Mouse (Mus musculus): ENCODE measurements at regions not wholly inside any gene's neighbourhood (a gene's known extent, or its start where the extent isn't known, plus 50 kb on each side); places are given as distances from the start of the nearest gene placed in this dataset.

GRCm38 (mm10) chr11:117047172-117047950, 67.6 kb upstream of the Sec14l1 start:
- Histone ChIP-seq H3K4me3 (ENCODE audit: extremely low read depth, insufficient read depth, insufficient read length) (no peak overlapping the region), H3K27me3 (ENCODE audit: control insufficient read depth, insufficient read depth, low read length) (no peaks in the 10 kb centered on the region), H3K36me3 (ENCODE audit: control insufficient read depth, insufficient read depth, low read length) (no peaks in the 10 kb centered on the region), H3K27ac (ENCODE audit: insufficient read depth, low read length) (no peak overlapping the region), H3K4me1 (ENCODE audit: control insufficient read depth, insufficient read depth, insufficient read length) (no peaks in the 10 kb centered on the region)
- TF ChIP-seq CTCF (IDR thresholded peaks at IDR 0.05; ENCODE audit: extremely low read depth, insufficient read depth, insufficient read length, insufficient replicate concordance): no peak
- 63% methylated on average over 22 of the region's 22 CpGs for WGBS
- no peak for DNase-seq (ENCODE audit: low read depth in 1 of 2, low spot score in 2 of 2)

DNA sequence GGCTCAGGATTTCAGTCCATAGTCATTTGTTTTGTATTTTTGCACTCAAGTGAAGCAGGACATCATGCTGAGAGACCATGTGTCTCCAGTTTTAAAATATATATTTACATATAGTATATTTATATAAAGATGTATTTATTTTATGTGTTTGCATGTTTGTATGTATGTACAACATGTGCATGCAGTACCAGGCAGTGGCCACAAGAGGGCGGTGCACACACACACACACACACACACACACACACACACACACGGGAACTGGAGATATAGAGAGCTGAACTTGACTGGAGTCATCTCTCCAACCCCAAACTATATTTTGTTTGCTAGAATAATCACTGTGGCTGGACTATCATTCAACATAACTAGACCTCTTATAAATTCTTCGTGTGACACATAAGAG, 66.1 kb upstream of the Sec14l1 start:
- Histone ChIP-seq H3K4me1 (ENCODE audit: control insufficient read depth, insufficient read depth, insufficient read length) (no peaks in the 10 kb centered on the region), H3K4me3 (ENCODE audit: extremely low read depth, insufficient read depth, insufficient read length) (no peak overlapping the region), H3K27ac (ENCODE audit: insufficient read depth, low read length) (no peak overlapping the region), H3K36me3 (ENCODE audit: control insufficient read depth, insufficient read depth, low read length) (no peaks in the 10 kb centered on the region), H3K27me3 (ENCODE audit: control insufficient read depth, insufficient read depth, low read length) (no peaks in the 10 kb centered on the region)
- DNase-seq (ENCODE audit: low read depth in 1 of 2, low spot score in 2 of 2): no peak
- TF ChIP-seq POLR2A (IDR thresholded peaks at IDR 0.05; ENCODE audit: low read depth, low read length): no peak
- TF ChIP-seq CTCF (IDR thresholded peaks at IDR 0.05; ENCODE audit: extremely low read depth, insufficient read depth, insufficient read length, insufficient replicate concordance): peak; percentile 18; the same call in 1 of the 2 replicates
- WGBS: 76% methylated on average over 3 of the region's 3 CpGs

GRCm38 (mm10) chr11:117050788-117051187, 64.2 kb upstream of the Sec14l1 start:
- TF ChIP-seq POLR2A (IDR thresholded peaks at IDR 0.05; ENCODE audit: low read depth, low read length) (no peak), CTCF (IDR thresholded peaks at IDR 0.05; ENCODE audit: extremely low read depth, insufficient read depth, insufficient read length, insufficient replicate concordance) (no peak)
- H3K4me3 ChIP-seq (ENCODE audit: extremely low read depth, insufficient read depth, insufficient read length): no peak overlapping the region
- WGBS: 91% methylated on average over 7 of the region's 7 CpGs
- no peak overlapping the region for H3K27ac ChIP-seq (ENCODE audit: insufficient read depth, low read length)
- H3K4me1 ChIP-seq (ENCODE audit: control insufficient read depth, insufficient read depth, insufficient read length): no peaks in the 10 kb centered on the region
- DNase-seq (ENCODE audit: low read depth in 1 of 2, low spot score in 2 of 2): no peak
- H3K36me3 ChIP-seq (ENCODE audit: control insufficient read depth, insufficient read depth, low read length): no peaks in the 10 kb centered on the region
- no peaks in the 10 kb centered on the region for H3K27me3 ChIP-seq (ENCODE audit: control insufficient read depth, insufficient read depth, low read length)

- no peaks in the 10 kb centered on the region for H3K36me3 ChIP-seq (ENCODE audit: control insufficient read depth, insufficient read depth, low read length)
- no peaks in the 10 kb centered on the region for H3K4me1 ChIP-seq (ENCODE audit: control insufficient read depth, insufficient read depth, insufficient read length)
- H3K4me3 ChIP-seq (ENCODE audit: extremely low read depth, insufficient read depth, insufficient read length): no peak overlapping the region
- no peaks in the 10 kb centered on the region for H3K27me3 ChIP-seq (ENCODE audit: control insufficient read depth, insufficient read depth, low read length)
- H3K27ac ChIP-seq (ENCODE audit: insufficient read depth, low read length): no peak overlapping the region
- no peak for TF ChIP-seq POLR2A (IDR thresholded peaks at IDR 0.05; ENCODE audit: low read depth, low read length)
- peak; percentile 48; the same call in 1 of the 2 replicates for TF ChIP-seq CTCF (IDR thresholded peaks at IDR 0.05; ENCODE audit: extremely low read depth, insufficient read depth, insufficient read length, insufficient replicate concordance)
- WGBS: 16% methylated on average over 9 of the region's 9 CpGs
- peak in 1 of 2 experiments; percentile 44 for DNase-seq (ENCODE audit: low read depth in 1 of 2, low spot score in 2 of 2)
Measured at GRCm38 (mm10) chr11:117056958-117057357, 58.0 kb upstream of the Sec14l1 start.

GRCm38 (mm10) chr11:117057451-117057850, 57.5 kb upstream of the Sec14l1 start:
- no peak overlapping the region for H3K4me3 ChIP-seq (ENCODE audit: extremely low read depth, insufficient read depth, insufficient read length)
- no peaks in the 10 kb centered on the region for H3K36me3 ChIP-seq (ENCODE audit: control insufficient read depth, insufficient read depth, low read length)
- WGBS: 34% methylated on average over 7 of the region's 7 CpGs
- no peaks in the 10 kb centered on the region for H3K27me3 ChIP-seq (ENCODE audit: control insufficient read depth, insufficient read depth, low read length)
- H3K27ac ChIP-seq (ENCODE audit: insufficient read depth, low read length): no peak overlapping the region
- TF ChIP-seq POLR2A (IDR thresholded peaks at IDR 0.05; ENCODE audit: low read depth, low read length) (no peak), CTCF (IDR thresholded peaks at IDR 0.05; ENCODE audit: extremely low read depth, insufficient read depth, insufficient read length, insufficient replicate concordance) (peak; percentile 26; the same call in 1 of the 2 replicates)
- DNase-seq (ENCODE audit: low read depth in 1 of 2, low spot score in 2 of 2): no peak
- no peaks in the 10 kb centered on the region for H3K4me1 ChIP-seq (ENCODE audit: control insufficient read depth, insufficient read depth, insufficient read length)

- TF ChIP-seq CTCF (IDR thresholded peaks at IDR 0.05; ENCODE audit: extremely low read depth, insufficient read depth, insufficient read length, insufficient replicate concordance) (no peak), POLR2A (IDR thresholded peaks at IDR 0.05; ENCODE audit: low read depth, low read length) (no peak)
- Histone ChIP-seq H3K36me3 (ENCODE audit: control insufficient read depth, insufficient read depth, low read length) (no peaks in the 10 kb centered on the region), H3K4me3 (ENCODE audit: extremely low read depth, insufficient read depth, insufficient read length) (no peak overlapping the region), H3K4me1 (ENCODE audit: control insufficient read depth, insufficient read depth, insufficient read length) (no peaks in the 10 kb centered on the region), H3K27me3 (ENCODE audit: control insufficient read depth, insufficient read depth, low read length) (no peaks in the 10 kb centered on the region), H3K27ac (ENCODE audit: insufficient read depth, low read length) (no peak overlapping the region)
- 54% methylated on average over 8 of the region's 8 CpGs for WGBS
- DNase-seq (ENCODE audit: low read depth in 1 of 2, low spot score in 2 of 2): no peak
Measured at GRCm38 (mm10) chr11:117059120-117059519, 55.8 kb upstream of the Sec14l1 start.

GRCm38 (mm10) chr11:117059981-117060705, 54.8 kb upstream of the Sec14l1 start:
- H3K4me1 ChIP-seq (ENCODE audit: control insufficient read depth, insufficient read depth, insufficient read length): no peaks in the 10 kb centered on the region
- 42% methylated on average over 19 of the region's 19 CpGs for WGBS
- no peaks in the 10 kb centered on the region for H3K27me3 ChIP-seq (ENCODE audit: control insufficient read depth, insufficient read depth, low read length)
- TF ChIP-seq CTCF (IDR thresholded peaks at IDR 0.05; ENCODE audit: extremely low read depth, insufficient read depth, insufficient read length, insufficient replicate concordance): no peak
- TF ChIP-seq POLR2A (IDR thresholded peaks at IDR 0.05; ENCODE audit: low read depth, low read length): no peak
- H3K36me3 ChIP-seq (ENCODE audit: control insufficient read depth, insufficient read depth, low read length): no peaks in the 10 kb centered on the region
- no peak for DNase-seq (ENCODE audit: low read depth in 1 of 2, low spot score in 2 of 2)
- no peak overlapping the region for H3K4me3 ChIP-seq (ENCODE audit: extremely low read depth, insufficient read depth, insufficient read length)
- H3K27ac ChIP-seq (ENCODE audit: insufficient read depth, low read length): no peak overlapping the region

All from spleen, adult 2 months (tissue).